Mouse (Mus musculus): ENCODE measurements around the gene Sertad4. TPM values are rescaled to one million over a fixed set of nuclear protein-coding genes. Genes with fewer than 3 reads are reported as not detected.

Sertad4 gene
- polyA plus RNA-seq, 1 experiment, result 3.2 TPM

GRCm38 (mm10) chr1:192847254-192847653, 8.3 kb downstream of the Sertad4 start:
- no peak for TF ChIP-seq POLR2A (IDR thresholded peaks at IDR 0.05; ENCODE audit: borderline replicate concordance, control insufficient read depth, low read depth, low read length)
- TF ChIP-seq CTCF (IDR thresholded peaks at IDR 0.05; ENCODE audit: control insufficient read depth, insufficient read depth, low read length), result no peak
- Histone ChIP-seq H3K4me1 (ENCODE audit: control insufficient read depth, insufficient read depth, low read length) (no peaks in the 10 kb centered on the region), H3K4me3 (replicated peaks; ENCODE audit: control insufficient read depth, low read depth, low read length) (no peak overlapping the region), H3K27ac (ENCODE audit: control insufficient read depth, insufficient read depth, low read depth, low read length, poor library complexity) (no peak overlapping the region)
- 58% methylated on average over 3 of the region's 3 CpGs for WGBS

DNA sequence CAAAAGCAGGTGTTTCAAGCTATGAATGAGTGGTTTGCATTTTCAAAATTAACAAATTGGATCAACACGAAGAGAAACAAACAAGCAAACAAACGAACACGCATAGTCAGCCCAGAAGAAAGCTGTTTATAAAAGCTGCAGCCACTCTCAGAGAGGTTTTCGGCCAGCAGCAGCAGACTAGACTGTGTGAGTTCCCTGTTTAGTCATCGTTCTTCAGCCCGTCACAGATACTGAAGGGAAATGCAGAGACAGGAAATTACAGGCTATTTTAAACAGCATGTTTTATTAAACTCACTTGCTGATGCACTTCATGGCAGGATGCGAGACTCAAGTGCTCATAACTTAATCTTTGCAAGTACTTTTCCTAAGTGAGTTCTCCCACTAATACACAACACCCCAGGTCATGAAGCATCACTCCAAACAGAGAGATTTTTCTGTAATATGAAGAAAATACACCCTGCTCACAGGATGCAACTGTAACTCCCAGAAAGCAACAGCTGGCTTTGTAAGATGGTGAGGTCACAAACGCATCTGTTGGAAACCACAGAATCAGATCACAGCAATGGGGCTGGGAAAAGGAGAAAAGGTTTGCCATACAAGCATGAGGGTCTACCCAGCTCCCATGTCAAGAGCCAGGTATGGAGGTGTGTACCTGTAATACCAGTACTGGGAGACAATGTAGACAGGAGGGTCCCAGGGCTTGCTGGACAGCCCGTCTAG, 14.3 kb downstream of the Sertad4 start:
- Histone ChIP-seq H3K27ac (ENCODE audit: control insufficient read depth, insufficient read depth, low read depth, low read length, poor library complexity) (no peak overlapping the region), H3K4me3 (replicated peaks; ENCODE audit: control insufficient read depth, low read depth, low read length) (no peak overlapping the region), H3K4me1 (ENCODE audit: control insufficient read depth, insufficient read depth, low read length) (no peaks in the 10 kb centered on the region; the same call in 1 of the 2 replicates)
- no peak for TF ChIP-seq CTCF (IDR thresholded peaks at IDR 0.05; ENCODE audit: control insufficient read depth, insufficient read depth, low read length)
- TF ChIP-seq POLR2A (IDR thresholded peaks at IDR 0.05; ENCODE audit: borderline replicate concordance, control insufficient read depth, low read depth, low read length), result no peak
- 17% methylated on average over 9 of the region's 9 CpGs for WGBS

DNA sequence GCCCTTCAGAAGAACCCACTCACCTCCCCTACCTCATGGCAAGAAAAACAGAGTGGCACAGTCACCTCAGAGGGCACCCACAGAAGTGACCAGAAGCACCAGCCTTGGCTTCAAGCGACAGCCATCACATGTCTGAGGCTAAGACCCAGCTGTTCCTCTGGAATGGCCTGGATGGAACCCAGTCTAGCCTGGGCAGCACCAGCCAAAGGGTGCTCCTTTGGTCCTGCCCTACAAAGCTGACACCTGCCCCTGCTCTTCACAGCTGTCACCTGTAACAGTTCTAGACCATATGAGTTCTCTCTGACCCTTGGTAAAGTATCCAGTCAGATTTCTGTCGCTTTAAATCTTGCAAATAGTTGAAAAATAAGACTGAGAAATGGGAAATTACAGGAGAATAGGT, 14.9 kb downstream of the Sertad4 start:
- H3K27ac ChIP-seq (ENCODE audit: control insufficient read depth, insufficient read depth, low read depth, low read length, poor library complexity), result no peak overlapping the region
- H3K4me3 ChIP-seq (replicated peaks; ENCODE audit: control insufficient read depth, low read depth, low read length), result no peak overlapping the region
- no peaks in the 10 kb centered on the region; the same call in 1 of the 2 replicates for H3K4me1 ChIP-seq (ENCODE audit: control insufficient read depth, insufficient read depth, low read length)
- 61% methylated on average over 2 of the region's 2 CpGs for WGBS
- TF ChIP-seq POLR2A (IDR thresholded peaks at IDR 0.05; ENCODE audit: borderline replicate concordance, control insufficient read depth, low read depth, low read length), result no peak
- TF ChIP-seq CTCF (IDR thresholded peaks at IDR 0.05; ENCODE audit: control insufficient read depth, insufficient read depth, low read length), result no peak

DNA sequence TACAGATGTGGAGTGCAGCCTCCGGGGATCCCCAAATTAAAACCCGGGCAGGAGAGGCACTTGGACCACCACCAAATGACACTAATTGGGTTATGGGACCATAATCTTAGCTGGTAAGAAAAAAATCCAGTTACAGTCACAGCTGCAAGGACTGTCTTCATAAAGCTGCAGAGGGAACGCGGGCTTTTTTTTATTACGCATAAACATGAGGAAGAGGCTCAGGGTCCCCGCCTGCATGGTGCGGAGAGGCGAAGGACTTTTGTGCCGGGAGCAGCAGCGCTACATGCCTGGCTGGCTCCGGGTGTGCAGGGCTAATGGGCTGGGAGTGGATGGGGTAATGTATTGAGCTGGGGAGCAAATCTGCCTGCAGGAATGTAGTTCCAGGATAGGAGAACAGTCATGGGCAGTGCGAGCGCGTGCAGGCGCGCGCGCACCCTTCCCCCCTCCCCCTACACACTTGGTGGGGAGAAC, 20.3 kb downstream of the Sertad4 start:
- Histone ChIP-seq H3K27ac (ENCODE audit: control insufficient read depth, insufficient read depth, low read depth, low read length, poor library complexity) (no peak overlapping the region), H3K4me3 (replicated peaks; ENCODE audit: control insufficient read depth, low read depth, low read length) (no peak overlapping the region), H3K4me1 (ENCODE audit: control insufficient read depth, insufficient read depth, low read length) (no peaks in the 10 kb centered on the region; the same call in 1 of the 2 replicates)
- TF ChIP-seq POLR2A (IDR thresholded peaks at IDR 0.05; ENCODE audit: borderline replicate concordance, control insufficient read depth, low read depth, low read length), result no peak
- no peak for TF ChIP-seq CTCF (IDR thresholded peaks at IDR 0.05; ENCODE audit: control insufficient read depth, insufficient read depth, low read length)
- WGBS, result 11% methylated on average over 18 of the region's 18 CpGs

GRCm38 (mm10) chr1:192834361-192835210, 21.0 kb downstream of the Sertad4 start:
- H3K4me3 ChIP-seq (replicated peaks; ENCODE audit: control insufficient read depth, low read depth, low read length), result no peak overlapping the region
- 5% methylated on average over 63 of the region's 63 CpGs for WGBS
- H3K27ac ChIP-seq (ENCODE audit: control insufficient read depth, insufficient read depth, low read depth, low read length, poor library complexity), result no peak overlapping the region; the same call in 1 of the 2 replicates
- no peak for TF ChIP-seq CTCF (IDR thresholded peaks at IDR 0.05; ENCODE audit: control insufficient read depth, insufficient read depth, low read length)
- no peaks in the 10 kb centered on the region; the same call in 1 of the 2 replicates for H3K4me1 ChIP-seq (ENCODE audit: control insufficient read depth, insufficient read depth, low read length)

GRCm38 (mm10) chr1:192833586-192833985, 22.0 kb downstream of the Sertad4 start:
- H3K4me1 ChIP-seq (ENCODE audit: control insufficient read depth, insufficient read depth, low read length), result no peaks in the 10 kb centered on the region; the same call in 1 of the 2 replicates
- 23% methylated on average over 26 of the region's 26 CpGs for WGBS
- H3K4me3 ChIP-seq (replicated peaks; ENCODE audit: control insufficient read depth, low read depth, low read length), result no peak overlapping the region
- H3K27ac ChIP-seq (ENCODE audit: control insufficient read depth, insufficient read depth, low read depth, low read length, poor library complexity), result no peak overlapping the region
- no peak for TF ChIP-seq POLR2A (IDR thresholded peaks at IDR 0.05; ENCODE audit: borderline replicate concordance, control insufficient read depth, low read depth, low read length)
- no peak for TF ChIP-seq CTCF (IDR thresholded peaks at IDR 0.05; ENCODE audit: control insufficient read depth, insufficient read depth, low read length)

GRCm38 (mm10) chr1:192833097-192833496, 22.5 kb downstream of the Sertad4 start:
- Histone ChIP-seq H3K27ac (ENCODE audit: control insufficient read depth, insufficient read depth, low read depth, low read length, poor library complexity) (no peak overlapping the region), H3K4me1 (ENCODE audit: control insufficient read depth, insufficient read depth, low read length) (no peaks in the 10 kb centered on the region; the same call in 1 of the 2 replicates), H3K4me3 (replicated peaks; ENCODE audit: control insufficient read depth, low read depth, low read length) (no peak overlapping the region)
- WGBS, result 14% methylated on average over 4 of the region's 4 CpGs
- TF ChIP-seq CTCF (IDR thresholded peaks at IDR 0.05; ENCODE audit: control insufficient read depth, insufficient read depth, low read length) (no peak), POLR2A (IDR thresholded peaks at IDR 0.05; ENCODE audit: borderline replicate concordance, control insufficient read depth, low read depth, low read length) (no peak)

DNA sequence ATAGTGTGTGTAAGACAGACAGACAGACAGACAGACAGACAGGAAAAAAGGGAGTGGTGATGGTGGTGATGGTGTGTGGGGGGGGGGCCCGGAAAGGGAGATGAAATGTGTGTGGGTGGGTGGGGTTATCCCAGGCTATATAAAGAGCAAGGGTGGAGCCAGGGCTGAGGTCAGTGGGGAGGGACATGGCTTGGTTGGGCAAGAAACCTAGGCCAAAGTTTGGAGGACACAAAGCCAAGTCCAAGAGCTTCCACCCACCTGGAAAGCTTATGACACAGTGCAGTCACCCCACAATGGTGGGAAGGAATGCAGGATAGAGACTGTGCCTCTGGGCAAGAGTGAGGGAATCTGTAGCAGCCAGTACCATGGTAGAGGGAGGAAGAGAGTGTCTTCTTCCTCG, 23.2 kb downstream of the Sertad4 start:
- no peak overlapping the region for H3K27ac ChIP-seq (ENCODE audit: control insufficient read depth, insufficient read depth, low read depth, low read length, poor library complexity)
- H3K4me1 ChIP-seq (ENCODE audit: control insufficient read depth, insufficient read depth, low read length), result no peaks in the 10 kb centered on the region; the same call in 1 of the 2 replicates
- H3K4me3 ChIP-seq (replicated peaks; ENCODE audit: control insufficient read depth, low read depth, low read length), result no peak overlapping the region
- WGBS, result 48% methylated on average over 2 of the region's 2 CpGs
- TF ChIP-seq CTCF (IDR thresholded peaks at IDR 0.05; ENCODE audit: control insufficient read depth, insufficient read depth, low read length) (no peak), POLR2A (IDR thresholded peaks at IDR 0.05; ENCODE audit: borderline replicate concordance, control insufficient read depth, low read depth, low read length) (no peak)

All from bone marrow, adult 2 months (tissue).